9 mouse cellular contexts compared by ENCODE assay signal in the genomic region with DNA sequence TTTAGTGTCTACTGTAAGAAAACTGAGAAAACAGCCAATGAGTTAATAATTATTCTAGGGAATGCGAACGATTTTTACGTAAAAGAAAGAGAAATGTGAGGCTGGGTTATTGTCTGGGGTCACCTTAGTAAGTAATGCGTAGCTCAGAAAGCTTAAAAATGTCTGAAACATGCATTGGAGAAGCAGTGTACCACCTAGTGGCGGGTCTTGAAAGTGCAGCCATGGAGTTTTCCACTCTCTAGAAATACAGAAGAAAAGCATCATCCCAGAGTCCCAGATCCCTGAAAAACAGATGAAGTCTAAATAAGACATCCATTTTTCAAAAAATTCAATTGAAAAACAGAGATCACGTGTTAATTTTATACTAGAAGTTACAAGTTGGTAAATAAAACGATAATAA.
DNase-seq lines count a peak whose midpoint lies in the region; ATAC-seq and TF ChIP-seq lines count a peak whose summit lies in the region.
"Had no signal": no experiment of that assay in that cellular context is flagged by ENCODE, and none has a peak within 500 bp of the region (broad histone marks: within the 10 kb centered on the region; RNA-seq: fewer than 3 reads in every experiment).

No protein-coding gene starts in this region.

- 39% methylated on average over 7 of the region's 7 CpGs for WGBS in midbrain, embryonic 10.5 days
- 31% methylated on average over 7 of the region's 7 CpGs for whole genome bisulfite sequencing in midbrain, embryonic 16.5 days

- intact Hi-C loops in heart, postnatal 14 days (cut with DNase I), result no loop called here
- intact Hi-C loops in left cerebral cortex, postnatal 25 days (cut with DNase I), result no loop called here

- no peak for TF ChIP-seq POLR2A in cortical plate, adult 2 months (IDR thresholded peaks at IDR 0.05; ENCODE audit: extremely low read depth, insufficient read depth, low read length)

- TF ChIP-seq CTCF in cortical plate, adult 2 months (IDR thresholded peaks at IDR 0.05; ENCODE audit: extremely low read depth, insufficient read depth, low read length), result peak; percentile 51; the same call in 1 of the 2 replicates

- H3K27me3 ChIP-seq in midbrain, embryonic 10.5 days (ENCODE audit: low read depth, poor library complexity, severe bottlenecking), result no peaks in the 10 kb centered on the region
- H3K27me3 ChIP-seq in midbrain, embryonic 16.5 days (ENCODE audit: control insufficient read depth, insufficient read depth, low read depth, low read length), result no peaks in the 10 kb centered on the region
- H3K27me3 ChIP-seq: neural tube, embryonic 13.5 days had no signal

- peak; percentile 70 for DNase-seq in midbrain, embryonic 10.5 days (ENCODE audit: low spot score)
- peak; percentile 85 for DNase-seq in ZHBTc4 (ENCODE audit: low read depth, low spot score)
- peak; percentile 60 to 77 for DNase-seq in heart, postnatal 14 days
- DNase-seq in left cerebral cortex, postnatal 25 days (ENCODE audit: low spot score in 2 of 2), result peak; percentile 49 to 68
- DNase-seq in ovary, postnatal 36 days (ENCODE audit: low spot score), result peak; percentile 54
- DNase-seq in Muller cell, postnatal 12 days (ENCODE audit: inconsistent ontology term), result no peak

- ATAC-seq in midbrain, embryonic 16.5 days, result no peak

- no peaks in the 10 kb centered on the region for H3K36me3 ChIP-seq in midbrain, embryonic 10.5 days
- H3K36me3 ChIP-seq in midbrain, embryonic 16.5 days (ENCODE audit: control insufficient read depth, insufficient read depth, low read length), result no peaks in the 10 kb centered on the region
- H3K36me3 ChIP-seq: neural tube, embryonic 13.5 days had no signal

- no peak overlapping the region for H3K4me3 ChIP-seq in midbrain, embryonic 10.5 days
- H3K4me3 ChIP-seq in midbrain, embryonic 16.5 days (ENCODE audit: low read depth, low read length), result no peak overlapping the region
- no peak overlapping the region for H3K4me3 ChIP-seq in cortical plate, adult 2 months (ENCODE audit: insufficient read depth, low read length)
- H3K4me3 ChIP-seq: neural tube, embryonic 13.5 days had no signal

- no peaks in the 10 kb centered on the region for H3K4me1 ChIP-seq in midbrain, embryonic 10.5 days
- no peaks in the 10 kb centered on the region for H3K4me1 ChIP-seq in midbrain, embryonic 16.5 days (ENCODE audit: control insufficient read depth, insufficient read depth, low read length)
- H3K4me1 ChIP-seq in cortical plate, adult 2 months (ENCODE audit: control insufficient read depth, insufficient read depth, low read length), result no peaks in the 10 kb centered on the region
- H3K4me1 ChIP-seq: neural tube, embryonic 13.5 days had no signal

- no peak overlapping the region for H3K4me2 ChIP-seq in midbrain, embryonic 16.5 days (ENCODE audit: low read length)
- H3K4me2 ChIP-seq: neural tube, embryonic 13.5 days had no signal

- H3K9ac ChIP-seq in midbrain, embryonic 16.5 days (ENCODE audit: low read depth, low read length), result no peak overlapping the region
- H3K9ac ChIP-seq: neural tube, embryonic 13.5 days had no signal

- H3K9me3 ChIP-seq in midbrain, embryonic 10.5 days (replicated peaks), result no peaks in the 10 kb centered on the region
- no peaks in the 10 kb centered on the region for H3K9me3 ChIP-seq in midbrain, embryonic 16.5 days (replicated peaks; ENCODE audit: control insufficient read depth, low read length, poor library complexity, severe bottlenecking)
- H3K9me3 ChIP-seq: neural tube, embryonic 13.5 days had no signal

- H3K27ac ChIP-seq in midbrain, embryonic 10.5 days (replicated peaks), result no peak overlapping the region
- no peak overlapping the region for H3K27ac ChIP-seq in midbrain, embryonic 16.5 days (ENCODE audit: low read length)
- H3K27ac ChIP-seq in cortical plate, adult 2 months (ENCODE audit: insufficient read depth, low read length), result no peak overlapping the region
- H3K27ac ChIP-seq: neural tube, embryonic 13.5 days had no signal
